Mouse (Mus musculus) small intestine, adult 10 weeks (tissue): Measurements from ENCODE around the gene 4930548H24Rik. TPM values are rescaled to one million over a fixed set of nuclear protein-coding genes. Genes with fewer than 3 reads are reported as not detected.

Experiments used
- polyA plus RNA-seq: library from polyadenylated mRNA; stranded (reverse); fragments of 350-450 nt; fragmentation: Illumina TruSeq; extraction: RNeasy Lipid Tissue Mini Kit (QIAGEN cat#74804); gene quantifications from one replicate; pipeline ENCODE4 v1.2.3, GENCODE M21; 2014; ENCODE audit warnings: low replicate concordance

4930548H24Rik gene
- polyA plus RNA-seq: not detected

GRCm38 (mm10) chr5:31485440-31485839 lies at the start of gene 4930548H24Rik:
Gene 4930548H24Rik, plus strand, starts transcription at chr5:31485740.

GRCm38 (mm10) chr5:31451878-31452561 lies 33.5 kb upstream of the 4930548H24Rik start, which contains the start of gene Zfp512:
Gene Zfp512, plus strand, starts transcription at chr5:31452431.

GRCm38 (mm10) chr5:31494513-31495297 lies 9.2 kb downstream of the 4930548H24Rik start, which contains the start of gene Gpn1:
Gene Gpn1, plus strand, starts transcription at chr5:31494741.

GRCm38 (mm10) chr5:31526354-31527116 lies 41.0 kb downstream of the 4930548H24Rik start, which contains the start of gene Slc4a1ap:
Gene Slc4a1ap, plus strand, starts transcription at chr5:31526995.

GRCm38 (mm10) chr5:31527707-31528106 lies 42.2 kb downstream of the 4930548H24Rik start, which contains the start of gene Supt7l:
Gene Supt7l, minus strand, starts transcription at chr5:31527807.

Other genes with a start within 250 kb of the 4930548H24Rik start
- gene Nrbp1, start 244.9 kb upstream of the 4930548H24Rik start, polyA plus RNA-seq: 91.8 TPM
- not detected for gene Gm9970, start 244.5 kb upstream of the 4930548H24Rik start, polyA plus RNA-seq
- 1.6 TPM for gene Krtcap3, start 234.0 kb upstream of the 4930548H24Rik start, polyA plus RNA-seq
- gene Ift172, start 194.6 kb upstream of the 4930548H24Rik start, polyA plus RNA-seq: 3.9 TPM
- gene Fndc4, start 189.7 kb upstream of the 4930548H24Rik start, polyA plus RNA-seq: 0.93 TPM
- 0.11 TPM for gene Gckr, start 188.3 kb upstream of the 4930548H24Rik start, polyA plus RNA-seq
- gene Zfp512, start 33.3 kb upstream of the 4930548H24Rik start, polyA plus RNA-seq: 14.9 TPM
- 10.0 TPM for gene Gpn1, start 9.0 kb downstream of the 4930548H24Rik start, polyA plus RNA-seq
- 42.0 TPM for gene Slc4a1ap, start 41.3 kb downstream of the 4930548H24Rik start, polyA plus RNA-seq
- 8.6 TPM for gene Supt7l, start 42.1 kb downstream of the 4930548H24Rik start, polyA plus RNA-seq
- 39.9 TPM for gene Mrpl33, start 111.2 kb downstream of the 4930548H24Rik start, polyA plus RNA-seq
- gene Rbks, start 211.9 kb downstream of the 4930548H24Rik start, polyA plus RNA-seq: 16.0 TPM
- 59.5 TPM for gene Babam2, start 211.9 kb downstream of the 4930548H24Rik start, polyA plus RNA-seq